Mouse (Mus musculus) ES-Bruce4 (cell line): ENCODE results near the gene Prkch.

ENCODE experiments used
- CTCF ChIP-seq: IDR thresholded peaks from one replicate; pipeline ENCODE4 v1.8.1; 2011; ENCODE audit warnings: low read depth, low read length
- EP300 ChIP-seq: IDR thresholded peaks from 2 replicates; pipeline ENCODE4 v1.6.1; 2011; ENCODE audit warnings: low read depth, low read length; ENCODE audit not compliant: insufficient read depth

DNA sequence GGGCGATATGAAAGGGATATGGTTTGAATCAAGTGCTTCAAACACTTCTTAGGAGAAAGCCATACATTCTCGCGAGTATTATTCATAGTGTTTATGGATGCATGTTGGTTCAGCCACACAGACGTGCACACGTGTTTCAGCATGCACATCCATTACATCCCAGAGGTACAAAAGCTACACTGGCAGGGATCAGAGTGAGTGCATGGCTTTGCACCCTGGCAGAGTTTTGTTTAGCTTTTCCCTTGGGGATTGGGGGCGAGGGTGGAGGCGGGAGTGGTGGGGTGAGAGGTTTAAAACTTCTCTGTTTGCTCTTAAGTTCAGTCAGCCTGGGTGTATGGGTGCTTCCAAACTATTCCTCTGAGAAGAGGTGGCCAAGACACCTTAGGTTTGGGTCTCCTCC, 1.3 kb downstream of the Prkch start:
- TF ChIP-seq CTCF (no peak), EP300 (no peak)
